In genomic region chr11:79273757-79274156, GRCm38 (mm10) we compare ENCODE assay signal across 26 mouse cellular contexts. TPM values are rescaled to one million over a fixed set of nuclear protein-coding genes. Genes with fewer than 3 reads are reported as not detected.
DNase-seq lines count a peak whose midpoint lies in the region; ATAC-seq and TF ChIP-seq lines count a peak whose summit lies in the region.
"Had no signal": no experiment of that assay in that cellular context is flagged by ENCODE, and none has a peak within 500 bp of the region (broad histone marks: within the 10 kb centered on the region; RNA-seq: fewer than 3 reads in every experiment).

No protein-coding gene starts in this region.

- H3K4me3 ChIP-seq in liver, adult 2 months (ENCODE audit: insufficient read depth, low read depth, low read length), result no peak overlapping the region
- H3K4me3 ChIP-seq in intestine, embryonic 16.5 days (ENCODE audit: low read length), result no peak overlapping the region
- no peak overlapping the region for H3K4me3 ChIP-seq in stomach, embryonic 15.5 days (replicated peaks)
- H3K4me3 ChIP-seq: embryonic facial prominence, embryonic 12.5 days; forebrain, embryonic 15.5 days; hindbrain, embryonic 12.5 days had no signal

- H3K79me2 ChIP-seq in liver, adult 2 months (ENCODE audit: control insufficient read depth, insufficient read depth, low read length), result no peaks in the 10 kb centered on the region

- no peak for TF ChIP-seq POLR2A in liver, adult 2 months (IDR thresholded peaks at IDR 0.05; ENCODE audit: extremely low read depth, insufficient read depth, low read length)

- ATAC-seq in intestine, embryonic 16.5 days, result peak; percentile 76
- peak; percentile 57; the same call in 1 of the 2 replicates for ATAC-seq in stomach, embryonic 15.5 days (ENCODE audit: insufficient read depth, low FRiP score, low read depth)
- ATAC-seq: forebrain, embryonic 15.5 days; hindbrain, embryonic 16.5 days had no signal

- H3K36me3 ChIP-seq in liver, adult 2 months (ENCODE audit: control insufficient read depth, insufficient read depth, low read length), result no peaks in the 10 kb centered on the region
- H3K36me3 ChIP-seq in intestine, embryonic 16.5 days (ENCODE audit: control insufficient read depth, insufficient read depth, low read length), result no peaks in the 10 kb centered on the region
- H3K36me3 ChIP-seq in stomach, embryonic 15.5 days, result no peaks in the 10 kb centered on the region
- H3K36me3 ChIP-seq: embryonic facial prominence, embryonic 12.5 days; forebrain, embryonic 15.5 days; hindbrain, embryonic 12.5 days had no signal

- peak; percentile 96 for DNase-seq in liver, adult 2 months (ENCODE audit: extremely low read depth, low read depth, low spot score)
- DNase-seq in liver, result no peak
- DNase-seq in lung, postnatal 10 days, result no peak
- DNase-seq in ovary, postnatal 14 days (ENCODE audit: low spot score), result no peak
- no peak for DNase-seq in gastrocnemius, postnatal 25 days
- DNase-seq: adrenal gland, adult 2 months; adrenal gland, postnatal 25 days; cerebellum, adult 11-12 months; cerebellum, adult 9-10 months; cerebellum, postnatal 25 days; gastrocnemius, postnatal 14 days; heart, postnatal 10 days; heart, postnatal 4 days had no signal

- peak overlapping the region; percentile 50; the same call in 1 of the 2 replicates for H3K9ac ChIP-seq in liver, adult 2 months (ENCODE audit: low read depth, low read length)
- no peak overlapping the region for H3K9ac ChIP-seq in intestine, embryonic 16.5 days (ENCODE audit: low read depth, low read length)
- H3K9ac ChIP-seq in stomach, embryonic 15.5 days, result no peak overlapping the region
- H3K9ac ChIP-seq: embryonic facial prominence, embryonic 12.5 days; forebrain, embryonic 15.5 days; hindbrain, embryonic 12.5 days had no signal

- no peaks in the 10 kb centered on the region for H3K27me3 ChIP-seq in liver, adult 2 months (ENCODE audit: control insufficient read depth, insufficient read depth, low read length)
- H3K27me3 ChIP-seq in intestine, embryonic 16.5 days (replicated peaks; ENCODE audit: control insufficient read depth, insufficient read depth, low read length), result no peaks in the 10 kb centered on the region
- no peaks in the 10 kb centered on the region for H3K27me3 ChIP-seq in stomach, embryonic 15.5 days (replicated peaks)
- H3K27me3 ChIP-seq: embryonic facial prominence, embryonic 12.5 days; forebrain, embryonic 15.5 days; hindbrain, embryonic 12.5 days had no signal

- H3K4me2 ChIP-seq in intestine, embryonic 16.5 days (ENCODE audit: low read depth, low read length), result 0 out of 2 replicates have a peak overlapping the region, but pooled peaks have one; percentile 9
- 0 out of 2 replicates have a peak overlapping the region, but pooled peaks have one; percentile 11 for H3K4me2 ChIP-seq in stomach, embryonic 15.5 days
- H3K4me2 ChIP-seq: embryonic facial prominence, embryonic 12.5 days; forebrain, embryonic 15.5 days; hindbrain, embryonic 12.5 days had no signal

- WGBS in liver, adult 2 months, result 29% methylated on average over 4 of the region's 4 CpGs
- WGBS in intestine, embryonic 16.5 days, result 55% methylated on average over 4 of the region's 4 CpGs
- 49% methylated on average over 4 of the region's 4 CpGs for WGBS in stomach, embryonic 15.5 days

- H3K27ac ChIP-seq in liver, adult 2 months (replicated peaks; ENCODE audit: insufficient read depth, low read depth, low read length), result peak overlapping the region; percentile 76
- H3K27ac ChIP-seq in intestine, embryonic 16.5 days (ENCODE audit: low read length), result peak overlapping the region; percentile 51; the same call in 1 of the 2 replicates
- H3K27ac ChIP-seq in stomach, embryonic 15.5 days, result peak overlapping the region; percentile 66
- H3K27ac ChIP-seq: embryonic facial prominence, embryonic 12.5 days; forebrain, embryonic 15.5 days; hindbrain, embryonic 12.5 days had no signal

- no peak for TF ChIP-seq CTCF in liver, adult 2 months (IDR thresholded peaks at IDR 0.05; ENCODE audit: low read depth, low read length)

- peaks cover 5% of the 10 kb centered on the region for H3K4me1 ChIP-seq in liver, adult 2 months (ENCODE audit: control insufficient read depth, insufficient read depth, low read length)
- peaks cover 5% of the 10 kb centered on the region for H3K4me1 ChIP-seq in intestine, embryonic 16.5 days (ENCODE audit: control insufficient read depth, insufficient read depth, low read length)
- H3K4me1 ChIP-seq in stomach, embryonic 15.5 days, result no peaks in the 10 kb centered on the region
- H3K4me1 ChIP-seq: embryonic facial prominence, embryonic 12.5 days; forebrain, embryonic 15.5 days; hindbrain, embryonic 12.5 days had no signal

- no peaks in the 10 kb centered on the region for H3K9me3 ChIP-seq in intestine, embryonic 16.5 days (ENCODE audit: control insufficient read depth, low read length)
- no peaks in the 10 kb centered on the region for H3K9me3 ChIP-seq in stomach, embryonic 15.5 days
- H3K9me3 ChIP-seq: embryonic facial prominence, embryonic 12.5 days; forebrain, embryonic 15.5 days; hindbrain, embryonic 12.5 days had no signal

RNA-seq across cellular contexts. Expression of gene Wsb1, which starts 19.3 kb away (rescaled TPM):
- 20.6 and 29.9 TPM in 2 replicates for total RNA-seq in liver, adult 2 months (2014; rRNA removed)
- polyA plus RNA-seq in liver, adult 2 months (2012; rRNA removed), result 20.2 and 23.4 TPM in 2 replicates
- 149 and 158 TPM in 2 replicates for polyA plus RNA-seq in intestine, embryonic 16.5 days (2015; fragmentation: Nextera tagmentation; extraction: Ambion mirVana)
- polyA plus RNA-seq in stomach, embryonic 15.5 days (2015; fragmentation: Nextera tagmentation; extraction: Ambion mirVana), result 186 and 196 TPM in 2 replicates
- total RNA-seq in gastrocnemius, postnatal 25 days (2021), result 10 to 100 TPM in 1 of 2 experiments, 1 to 10 TPM in 1; 7.5 to 14.0 TPM

RNA-seq across cellular contexts. Expression of gene Gm9964, which starts 22.9 kb away (rescaled TPM):
- total RNA-seq in liver, adult 2 months (2014; rRNA removed), result not detected in 2 replicates
- not detected in 2 replicates for polyA plus RNA-seq in liver, adult 2 months (2012; rRNA removed)
- not detected in 2 replicates for polyA plus RNA-seq in intestine, embryonic 16.5 days (2015; fragmentation: Nextera tagmentation; extraction: Ambion mirVana)
- 0.19 TPM in 1 of 2 replicates, not detected in the other for polyA plus RNA-seq in stomach, embryonic 15.5 days (2015; fragmentation: Nextera tagmentation; extraction: Ambion mirVana)
- total RNA-seq in gastrocnemius, postnatal 25 days (2021), result not detected
- total RNA-seq: adrenal gland, adult 2 months; adrenal gland, postnatal 25 days; gastrocnemius, adult 18-20 months; gastrocnemius, postnatal 14 days; granulocyte monocyte progenitor cell, adult 5-6 weeks; heart, postnatal 4 days had no signal
- polyA plus RNA-seq: adrenal gland, adult 2 months; brain, embryonic 14.5 days; C2C12; cortical plate, adult 2 months; embryonic facial prominence, embryonic 12.5 days; forebrain, embryonic 11.5 days; forebrain, embryonic 15.5 days; heart, embryonic 14.5 days; hindbrain, embryonic 12.5 days; hindbrain, embryonic 16.5 days had no signal
